Mouse (Mus musculus) heart, postnatal 0 days (tissue): ENCODE results near the gene Cwc25.

Experiments
- CTCF ChIP-seq: IDR thresholded peaks from 2 replicates; pipeline ENCODE4 v1.5.1; 2016; ENCODE audit warnings: antibody characterized with exemption, control low read depth, low read depth
- EP300 ChIP-seq: IDR thresholded peaks from 2 replicates; pipeline ENCODE4 v1.6.1; 2016; ENCODE audit warnings: antibody characterized with exemption, low read depth

- TF ChIP-seq CTCF (no peak), EP300 (no peak)
Measured at GRCm38 (mm10) chr11:97697199-97697890, 69.0 kb downstream of the Cwc25 start.
